Mouse (Mus musculus) hindbrain, embryonic 10.5 days (tissue): ENCODE measurements at regions not wholly inside any gene's neighbourhood (a gene's known extent, or its start where the extent isn't known, plus 50 kb on each side); places are given as distances from the start of the nearest gene placed in this dataset.

Source experiments
- DNase-seq: peaks from one replicate; pipeline ENCODE4 v3.0.0-alpha.2; 2017; ENCODE audit warnings: low spot score
- H3K27ac ChIP-seq: fragments of 300-500 bp; sonication (generic); 2 replicates; pipeline ENCODE4 v1.5.1; 2016; ENCODE audit warnings: mild to moderate bottlenecking, moderate library complexity
- H3K27me3 ChIP-seq: fragments of 300-500 bp; sonication (generic); 2 replicates; pipeline ENCODE4 v1.6.1; 2016; ENCODE audit warnings: mild to moderate bottlenecking; ENCODE audit not compliant: poor library complexity, insufficient read depth, severe bottlenecking
- H3K36me3 ChIP-seq: fragments of 300-500 bp; sonication (generic); 2 replicates; pipeline ENCODE4 v1.6.1; 2016; ENCODE audit warnings: mild to moderate bottlenecking, moderate library complexity
- H3K4me1 ChIP-seq: fragments of 300-500 bp; sonication (generic); replicated peaks from 2 replicates; pipeline ENCODE4 v1.6.1; 2016; ENCODE audit warnings: mild to moderate bottlenecking
- H3K4me3 ChIP-seq: fragments of 300-500 bp; sonication (generic); 2 replicates; pipeline ENCODE4 v1.5.1; 2016; ENCODE audit warnings: mild to moderate bottlenecking, moderate library complexity
- H3K9me3 ChIP-seq: fragments of 300-500 bp; sonication (generic); 2 replicates; pipeline ENCODE4 v1.6.1; 2016; ENCODE audit warnings: mild to moderate bottlenecking, moderate library complexity
- WGBS: fragments of 180-500 bp; shearing (Covaris S2); methylation state at CpG from one replicate; pipeline ENCODE4 v1.1.7; 2016; 5-methylcytosine and 5-hydroxymethylcytosine counted together

DNA sequence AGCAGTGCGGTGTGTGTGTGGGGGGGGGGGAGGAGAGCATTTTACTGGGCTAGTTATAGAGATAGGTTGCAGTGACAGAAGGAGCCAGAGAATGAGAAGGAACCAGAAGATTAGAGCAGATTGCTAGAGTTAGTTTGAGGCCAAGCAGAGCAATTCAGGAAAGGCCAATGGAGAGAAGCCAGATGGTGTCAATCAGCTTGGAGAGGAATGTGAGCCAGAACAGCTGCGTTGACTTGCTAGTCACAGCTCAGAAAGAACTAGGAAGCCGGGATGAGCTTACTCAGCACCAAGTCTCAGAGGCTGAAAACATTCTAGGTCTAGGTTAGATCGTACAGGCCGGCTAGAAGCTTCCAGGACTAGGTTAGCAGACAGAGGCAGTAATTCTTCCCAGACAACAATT is 140.6 kb downstream of the Sp3 start:
- H3K9me3 ChIP-seq, result no peaks in the 10 kb centered on the region
- WGBS, result 89% methylated on average over 5 of the region's 5 CpGs
- H3K36me3 ChIP-seq, result no peaks in the 10 kb centered on the region
- H3K4me3 ChIP-seq, result no peak overlapping the region
- H3K4me1 ChIP-seq, result no peaks in the 10 kb centered on the region; the same call in 1 of the 2 replicates
- no peak overlapping the region for H3K27ac ChIP-seq
- DNase-seq, result no peak
- H3K27me3 ChIP-seq, result no peaks in the 10 kb centered on the region

DNA sequence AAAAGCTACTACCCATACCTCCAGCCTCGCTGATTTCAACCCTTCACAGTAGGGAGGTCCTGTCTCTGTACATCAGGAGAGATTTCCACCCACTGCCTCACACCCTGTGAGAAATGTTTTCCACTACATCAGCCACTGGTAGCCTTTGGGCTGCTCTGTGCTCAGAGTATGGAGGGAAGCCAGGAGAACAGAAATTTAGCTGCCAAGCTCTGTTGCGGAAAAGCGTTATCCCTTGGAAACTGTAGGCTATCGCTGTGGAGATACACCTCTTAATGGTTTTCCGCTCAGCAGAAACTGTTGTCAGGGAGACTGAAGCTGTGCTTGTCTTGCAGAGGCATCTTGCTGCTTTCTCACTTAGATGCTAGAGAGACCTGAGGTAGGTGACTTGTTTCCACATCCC is 138.9 kb downstream of the Sp3 start:
- Histone ChIP-seq H3K27me3 (no peaks in the 10 kb centered on the region), H3K27ac (no peak overlapping the region), H3K36me3 (no peaks in the 10 kb centered on the region), H3K4me1 (no peaks in the 10 kb centered on the region; the same call in 1 of the 2 replicates), H3K9me3 (no peaks in the 10 kb centered on the region), H3K4me3 (no peak overlapping the region)
- WGBS, result 89% methylated on average over 5 of the region's 5 CpGs
- no peak for DNase-seq

GRCm38 (mm10) chr2:72843610-72844009 is 136.6 kb downstream of the Sp3 start:
- no peaks in the 10 kb centered on the region for H3K27me3 ChIP-seq
- no peak overlapping the region for H3K4me3 ChIP-seq
- no peak for DNase-seq
- no peaks in the 10 kb centered on the region; the same call in 1 of the 2 replicates for H3K4me1 ChIP-seq
- H3K36me3 ChIP-seq, result no peaks in the 10 kb centered on the region
- H3K27ac ChIP-seq, result no peak overlapping the region
- no peaks in the 10 kb centered on the region for H3K9me3 ChIP-seq
- WGBS, result 85% methylated on average over 2 of the region's 2 CpGs

DNA sequence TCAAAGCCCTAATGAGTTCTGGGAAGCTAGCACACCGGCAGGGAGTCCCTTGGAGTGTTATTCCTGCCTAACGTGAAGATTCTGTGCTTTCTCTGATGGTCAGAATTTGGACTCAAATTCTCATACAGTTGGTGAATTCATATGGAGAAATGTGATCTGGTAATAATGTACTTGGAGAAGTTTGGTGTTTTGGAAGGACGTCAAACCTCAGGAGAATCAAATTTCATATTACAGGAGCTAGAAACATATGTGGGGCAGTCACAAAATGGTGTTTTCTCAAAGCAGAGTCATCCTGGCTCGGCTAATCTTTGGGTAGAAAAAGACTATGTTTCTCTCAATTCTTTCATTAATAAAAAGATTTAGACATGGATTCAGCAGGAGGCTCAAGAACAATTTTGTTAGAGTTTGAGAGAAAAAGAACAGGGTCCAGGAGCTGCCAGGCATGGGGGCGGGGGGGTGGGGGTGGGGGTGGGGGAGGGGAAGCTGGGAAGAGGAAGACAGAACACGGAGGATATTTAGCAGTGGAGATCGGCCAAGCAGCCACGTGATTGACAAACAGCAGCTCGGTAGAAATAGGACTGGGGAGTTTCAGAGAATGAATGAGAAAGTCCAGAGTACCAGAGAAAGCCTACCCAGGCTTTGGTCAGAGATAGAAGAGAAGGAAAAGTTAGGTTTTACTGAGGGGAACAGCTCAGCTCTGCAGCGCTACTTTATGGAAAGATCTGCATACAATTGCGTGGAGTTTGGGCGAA is 130.6 kb downstream of the Sp3 start:
- no peak for DNase-seq
- Histone ChIP-seq H3K27me3 (no peaks in the 10 kb centered on the region), H3K4me1 (peaks cover 13% of the 10 kb centered on the region), H3K4me3 (0 out of 2 replicates have a peak overlapping the region, but pooled peaks have one; percentile 20), H3K9me3 (0 out of 2 replicates have a peak, but pooled peaks cover 5% of the 10 kb centered on the region), H3K27ac (peak overlapping the region; percentile 40), H3K36me3 (no peaks in the 10 kb centered on the region)
- 41% methylated on average over 12 of the region's 12 CpGs for WGBS

DNA sequence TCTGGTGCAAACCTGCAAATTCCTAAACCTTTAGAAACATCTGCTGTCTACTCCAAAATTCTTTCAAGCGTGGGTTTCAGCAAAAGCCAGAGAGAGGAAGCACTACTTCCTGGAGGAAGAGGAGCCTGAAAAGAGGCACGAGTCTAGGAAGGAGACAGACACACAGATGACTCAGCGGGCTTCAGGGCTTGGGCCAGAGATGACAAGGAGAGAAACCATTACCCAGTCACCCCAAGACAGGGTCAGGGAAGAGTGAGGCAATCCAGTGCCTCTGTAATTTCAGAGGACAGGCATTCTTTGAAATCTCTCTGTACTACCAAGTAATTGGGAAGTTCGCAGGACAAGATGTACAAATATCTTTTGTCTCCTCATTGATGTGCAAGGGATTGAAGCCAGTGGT is 127.7 kb downstream of the Sp3 start:
- Histone ChIP-seq H3K4me1 (peaks cover 24% of the 10 kb centered on the region), H3K27me3 (no peaks in the 10 kb centered on the region), H3K4me3 (no peak overlapping the region), H3K9me3 (0 out of 2 replicates have a peak, but pooled peaks cover 5% of the 10 kb centered on the region), H3K36me3 (no peaks in the 10 kb centered on the region), H3K27ac (no peak overlapping the region)
- WGBS, result 86% methylated on average over 4 of the region's 4 CpGs
- DNase-seq, result no peak

- WGBS, result 87% methylated on average over 11 of the region's 11 CpGs
- Histone ChIP-seq H3K4me3 (no peak overlapping the region), H3K27me3 (no peaks in the 10 kb centered on the region), H3K36me3 (no peaks in the 10 kb centered on the region), H3K27ac (no peak overlapping the region), H3K9me3 (0 out of 2 replicates have a peak, but pooled peaks cover 5% of the 10 kb centered on the region), H3K4me1 (peaks cover 12% of the 10 kb centered on the region)
- DNase-seq, result no peak
Measured at GRCm38 (mm10) chr2:72855276-72855970, 124.8 kb downstream of the Sp3 start.

- Histone ChIP-seq H3K9me3 (0 out of 2 replicates have a peak, but pooled peaks cover 5% of the 10 kb centered on the region), H3K36me3 (no peaks in the 10 kb centered on the region), H3K27me3 (no peaks in the 10 kb centered on the region), H3K4me3 (no peak overlapping the region), H3K27ac (peak overlapping the region; percentile 35; the same call in 1 of the 2 replicates), H3K4me1 (peaks cover 11% of the 10 kb centered on the region)
- no peak for DNase-seq
- 69% methylated on average over 13 of the region's 13 CpGs for WGBS
Measured at GRCm38 (mm10) chr2:72855971-72856755, 124.1 kb downstream of the Sp3 start.

- H3K36me3 ChIP-seq, result no peaks in the 10 kb centered on the region
- WGBS, result 96% methylated on average over 5 of the region's 5 CpGs
- no peaks in the 10 kb centered on the region for H3K27me3 ChIP-seq
- H3K4me1 ChIP-seq, result peaks cover 11% of the 10 kb centered on the region
- DNase-seq, result no peak
- H3K27ac ChIP-seq, result no peak overlapping the region
- no peaks in the 10 kb centered on the region for H3K9me3 ChIP-seq
- H3K4me3 ChIP-seq, result no peak overlapping the region
Measured at GRCm38 (mm10) chr2:72857377-72857776, 122.9 kb downstream of the Sp3 start.

DNA sequence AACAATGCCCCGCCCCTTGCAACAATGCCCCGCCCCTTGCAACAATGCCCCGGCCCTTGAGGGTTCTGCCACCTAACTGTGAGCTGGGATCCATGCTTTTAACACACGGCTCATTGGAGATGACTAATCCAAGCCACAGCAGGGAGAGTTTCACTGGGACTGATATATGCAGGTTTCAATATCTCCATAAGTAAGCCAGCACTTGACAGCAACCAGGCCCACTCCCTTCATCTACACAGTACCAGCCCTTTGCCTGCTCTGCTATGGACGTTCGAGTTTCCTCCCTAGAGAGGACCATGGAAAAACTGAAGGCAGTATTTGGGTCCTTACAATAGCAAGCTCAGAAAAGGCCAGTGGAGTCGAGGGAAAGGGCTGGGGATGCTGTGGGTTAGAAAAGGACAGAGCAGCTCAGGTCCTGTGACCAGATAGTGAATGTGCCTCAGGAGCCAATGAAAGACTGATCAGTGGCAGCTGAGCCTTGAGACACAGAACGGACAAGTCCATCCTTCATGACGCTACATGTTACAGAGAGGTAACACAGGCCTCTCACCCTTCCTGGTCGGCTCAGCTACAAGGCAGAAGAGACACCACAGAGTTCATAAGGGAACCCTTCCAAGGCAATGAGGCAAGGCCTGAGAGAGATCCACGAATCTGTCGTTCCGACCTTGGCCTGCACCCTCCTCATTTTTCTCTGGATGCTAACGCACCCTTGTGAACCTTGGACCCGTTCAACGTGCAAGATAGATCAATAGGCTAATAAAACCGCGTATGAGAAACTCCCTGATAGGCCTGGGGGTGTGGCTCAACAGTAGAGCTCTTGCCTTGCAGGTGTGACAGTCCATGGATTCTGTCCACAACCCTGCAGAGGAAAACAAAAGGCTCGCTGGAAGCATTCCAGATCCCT is 114.5 kb downstream of the Sp3 start:
- 63% methylated on average over 19 of the region's 19 CpGs for WGBS

DNA sequence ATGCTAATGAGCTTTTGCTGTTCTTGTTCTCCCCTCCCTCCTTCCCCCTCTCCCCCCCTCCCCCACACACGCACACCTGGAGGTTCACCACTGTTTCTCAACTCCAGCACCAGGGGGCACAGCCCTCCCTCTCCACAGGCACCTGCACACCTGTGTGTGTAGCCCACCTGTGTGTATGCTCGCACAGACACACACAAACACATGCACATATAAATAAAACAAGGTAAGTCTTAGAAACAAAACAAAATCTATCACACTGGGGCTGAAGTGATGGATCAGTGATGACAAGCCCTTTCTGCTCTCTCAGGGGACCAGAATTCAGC is 113.9 kb downstream of the Sp3 start:
- no peak for DNase-seq
- Histone ChIP-seq H3K36me3 (no peaks in the 10 kb centered on the region), H3K9me3 (no peaks in the 10 kb centered on the region), H3K27ac (no peak overlapping the region), H3K4me1 (peaks cover 5% of the 10 kb centered on the region; the same call in 1 of the 2 replicates), H3K4me3 (no peak overlapping the region), H3K27me3 (no peaks in the 10 kb centered on the region)
- 55% methylated on average over 2 of the region's 2 CpGs for WGBS

More for the DNA sequence above, 114.5 kb downstream of the Sp3 start:
- H3K4me3 ChIP-seq, result no peak overlapping the region
- no peaks in the 10 kb centered on the region for H3K9me3 ChIP-seq
- H3K4me1 ChIP-seq, result peaks cover 5% of the 10 kb centered on the region; the same call in 1 of the 2 replicates
- 0 out of 2 replicates have a peak overlapping the region, but pooled peaks have one; percentile 12 for H3K27ac ChIP-seq
- no peaks in the 10 kb centered on the region for H3K27me3 ChIP-seq
- DNase-seq, result no peak
- no peaks in the 10 kb centered on the region for H3K36me3 ChIP-seq

- Histone ChIP-seq H3K4me3 (no peak overlapping the region), H3K27ac (no peak overlapping the region), H3K36me3 (no peaks in the 10 kb centered on the region), H3K27me3 (no peaks in the 10 kb centered on the region), H3K9me3 (no peaks in the 10 kb centered on the region), H3K4me1 (peaks cover 5% of the 10 kb centered on the region; the same call in 1 of the 2 replicates)
- no peak for DNase-seq
- WGBS, result 97% methylated on average over 3 of the region's 3 CpGs
Measured at GRCm38 (mm10) chr2:72868173-72868572, 112.1 kb downstream of the Sp3 start.

GRCm38 (mm10) chr2:72871836-72872235 is 108.4 kb downstream of the Sp3 start:
- no peaks in the 10 kb centered on the region for H3K4me1 ChIP-seq
- 91% methylated on average over 5 of the region's 5 CpGs for WGBS
- no peaks in the 10 kb centered on the region for H3K27me3 ChIP-seq
- no peak overlapping the region for H3K27ac ChIP-seq
- DNase-seq, result no peak
- H3K4me3 ChIP-seq, result no peak overlapping the region
- no peaks in the 10 kb centered on the region for H3K9me3 ChIP-seq
- H3K36me3 ChIP-seq, result no peaks in the 10 kb centered on the region
